Comparison of ENCODE assay signal across 20 mouse cellular contexts in the genomic region with DNA sequence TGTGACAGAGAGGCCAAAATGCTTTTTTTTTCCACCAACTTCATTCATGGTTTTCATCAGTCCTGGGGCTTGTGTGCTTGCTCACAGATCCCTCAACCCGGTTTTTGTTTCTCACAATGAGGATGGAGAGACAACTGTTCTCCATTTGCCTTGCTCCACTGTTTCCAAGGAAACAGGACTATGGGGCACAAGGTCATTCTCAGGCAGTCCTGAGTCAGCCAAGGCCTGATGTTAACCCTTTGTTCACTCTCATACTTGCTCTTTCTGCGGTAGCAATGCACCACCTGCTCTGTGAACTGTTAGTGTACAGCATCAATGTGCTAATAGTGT.
A peak's percentile ranks its signal among the peaks of the same experiment; 100 is the strongest.
DNase-seq lines count a peak whose midpoint lies in the region; ATAC-seq lines count a peak whose summit lies in the region.
"Had no signal": no experiment of that assay in that cellular context is flagged by ENCODE, and none has a peak within 500 bp of the region (broad histone marks: within the 10 kb centered on the region; RNA-seq: fewer than 3 reads in every experiment).

No protein-coding gene starts in this region.

- no peak for ATAC-seq in forebrain, embryonic 16.5 days
- no peak for ATAC-seq in midbrain, embryonic 14.5 days (ENCODE audit: low FRiP score, low TSS enrichment)
- ATAC-seq in embryonic facial prominence, embryonic 11.5 days (replicated peaks; ENCODE audit: insufficient number of reproducible peaks, low FRiP score, low TSS enrichment, low read depth): peak; percentile 77; the same call in 1 of the 2 replicates
- peak; percentile 43; the same call in 1 of the 2 replicates for ATAC-seq in midbrain, embryonic 15.5 days (replicated peaks)
- ATAC-seq: intestine, embryonic 16.5 days had no signal

- no peaks in the 10 kb centered on the region for H3K36me3 ChIP-seq in forebrain, embryonic 10.5 days (replicated peaks)
- H3K36me3 ChIP-seq in forebrain, embryonic 16.5 days (ENCODE audit: control insufficient read depth, insufficient read depth): no peaks in the 10 kb centered on the region
- no peaks in the 10 kb centered on the region for H3K36me3 ChIP-seq in midbrain, embryonic 10.5 days
- no peaks in the 10 kb centered on the region for H3K36me3 ChIP-seq in midbrain, embryonic 14.5 days (ENCODE audit: control insufficient read depth, insufficient read depth, low read length)
- no peaks in the 10 kb centered on the region for H3K36me3 ChIP-seq in embryonic facial prominence, embryonic 11.5 days (replicated peaks; ENCODE audit: control insufficient read depth, insufficient read depth, low read depth, low read length)
- no peaks in the 10 kb centered on the region for H3K36me3 ChIP-seq in midbrain, embryonic 15.5 days (replicated peaks)
- H3K36me3 ChIP-seq: embryonic facial prominence, embryonic 12.5 days had no signal

- no peak overlapping the region for H3K4me2 ChIP-seq in forebrain, embryonic 16.5 days (ENCODE audit: low read length)
- no peak overlapping the region for H3K4me2 ChIP-seq in midbrain, embryonic 14.5 days (ENCODE audit: low read length)
- no peak overlapping the region for H3K4me2 ChIP-seq in embryonic facial prominence, embryonic 11.5 days (ENCODE audit: low read depth, low read length)
- H3K4me2 ChIP-seq in midbrain, embryonic 15.5 days: no peak overlapping the region
- H3K4me2 ChIP-seq: embryonic facial prominence, embryonic 12.5 days had no signal

- WGBS in forebrain, embryonic 10.5 days: 11% methylated on average over 2 of the region's 2 CpGs
- WGBS in forebrain, embryonic 16.5 days: 13% methylated on average over 2 of the region's 2 CpGs
- WGBS in midbrain, embryonic 10.5 days: 7% methylated on average over 2 of the region's 2 CpGs
- WGBS in midbrain, embryonic 14.5 days: 5% methylated on average over 2 of the region's 2 CpGs
- WGBS in embryonic facial prominence, embryonic 11.5 days: 3% methylated on average over 2 of the region's 2 CpGs
- WGBS in midbrain, embryonic 15.5 days: 6% methylated on average over 2 of the region's 2 CpGs

- peaks cover 57% of the 10 kb centered on the region for H3K4me1 ChIP-seq in forebrain, embryonic 10.5 days
- no peaks in the 10 kb centered on the region for H3K4me1 ChIP-seq in forebrain, embryonic 16.5 days (replicated peaks; ENCODE audit: control insufficient read depth, insufficient read depth, low read length)
- H3K4me1 ChIP-seq in midbrain, embryonic 10.5 days: peaks cover 70% of the 10 kb centered on the region
- no peaks in the 10 kb centered on the region for H3K4me1 ChIP-seq in midbrain, embryonic 14.5 days (ENCODE audit: control insufficient read depth, insufficient read depth, low read length)
- H3K4me1 ChIP-seq in embryonic facial prominence, embryonic 11.5 days (ENCODE audit: control insufficient read depth, insufficient read depth, low read length): no peaks in the 10 kb centered on the region; the same call in none of the 2 replicates
- H3K4me1 ChIP-seq in midbrain, embryonic 15.5 days: 0 out of 2 replicates have a peak, but pooled peaks cover 11% of the 10 kb centered on the region

- H3K27me3 ChIP-seq in forebrain, embryonic 10.5 days (ENCODE audit: poor library complexity, severe bottlenecking): no peaks in the 10 kb centered on the region
- H3K27me3 ChIP-seq in forebrain, embryonic 16.5 days (replicated peaks; ENCODE audit: control insufficient read depth, insufficient read depth, low read length): no peaks in the 10 kb centered on the region
- no peaks in the 10 kb centered on the region for H3K27me3 ChIP-seq in midbrain, embryonic 10.5 days (ENCODE audit: low read depth, poor library complexity, severe bottlenecking)
- no peaks in the 10 kb centered on the region for H3K27me3 ChIP-seq in midbrain, embryonic 14.5 days (ENCODE audit: control insufficient read depth, insufficient read depth, low read length)
- H3K27me3 ChIP-seq in embryonic facial prominence, embryonic 11.5 days (ENCODE audit: control insufficient read depth, insufficient read depth, low read length): no peaks in the 10 kb centered on the region
- H3K27me3 ChIP-seq in midbrain, embryonic 15.5 days (replicated peaks): no peaks in the 10 kb centered on the region
- H3K27me3 ChIP-seq: CH12.LX; embryonic facial prominence, embryonic 12.5 days had no signal

- peak; percentile 59 for DNase-seq in forebrain, embryonic 10.5 days (ENCODE audit: extremely low spot score, low spot score)
- peak; percentile 74 for DNase-seq in midbrain, embryonic 10.5 days (ENCODE audit: low spot score)
- no peak for DNase-seq in midbrain, embryonic 14.5 days
- DNase-seq in embryonic facial prominence, embryonic 11.5 days (ENCODE audit: low spot score): peak; percentile 75
- DNase-seq in spleen, adult 12 weeks (ENCODE audit: low spot score): no peak
- DNase-seq in kidney, adult 18-20 months: no peak
- DNase-seq: adrenal gland, postnatal 36 days; cerebellum, adult 9-11 months; gastrocnemius, postnatal 10 days; heart, postnatal 10 days; liver; lung, adult 18-20 months; lung, postnatal 36 days; right cerebral cortex, postnatal 4 days had no signal

- H3K4me3 ChIP-seq in forebrain, embryonic 10.5 days: peak overlapping the region; percentile 14; the same call in 1 of the 2 replicates
- H3K4me3 ChIP-seq in forebrain, embryonic 16.5 days (replicated peaks; ENCODE audit: low read length): no peak overlapping the region
- peak overlapping the region; percentile 26 for H3K4me3 ChIP-seq in midbrain, embryonic 10.5 days
- H3K4me3 ChIP-seq in midbrain, embryonic 14.5 days (replicated peaks; ENCODE audit: low read depth, low read length): no peak overlapping the region
- no peak overlapping the region for H3K4me3 ChIP-seq in embryonic facial prominence, embryonic 11.5 days (ENCODE audit: low read depth, low read length)
- H3K4me3 ChIP-seq in midbrain, embryonic 15.5 days: no peak overlapping the region
- H3K4me3 ChIP-seq: embryonic facial prominence, embryonic 12.5 days had no signal

- no peaks in the 10 kb centered on the region for H3K9me3 ChIP-seq in forebrain, embryonic 10.5 days
- H3K9me3 ChIP-seq in forebrain, embryonic 16.5 days (ENCODE audit: control insufficient read depth, low read length): no peaks in the 10 kb centered on the region
- no peaks in the 10 kb centered on the region for H3K9me3 ChIP-seq in midbrain, embryonic 10.5 days (replicated peaks)
- no peaks in the 10 kb centered on the region for H3K9me3 ChIP-seq in midbrain, embryonic 14.5 days (ENCODE audit: control insufficient read depth, low read length)
- H3K9me3 ChIP-seq in embryonic facial prominence, embryonic 11.5 days (replicated peaks; ENCODE audit: control insufficient read depth, low read length): no peaks in the 10 kb centered on the region
- no peaks in the 10 kb centered on the region for H3K9me3 ChIP-seq in midbrain, embryonic 15.5 days
- H3K9me3 ChIP-seq: embryonic facial prominence, embryonic 12.5 days had no signal

- H3K9ac ChIP-seq in forebrain, embryonic 16.5 days (replicated peaks; ENCODE audit: low read depth, low read length): no peak overlapping the region
- no peak overlapping the region for H3K9ac ChIP-seq in midbrain, embryonic 14.5 days (replicated peaks; ENCODE audit: low read length)
- H3K9ac ChIP-seq in embryonic facial prominence, embryonic 11.5 days (replicated peaks; ENCODE audit: low read length): no peak overlapping the region
- H3K9ac ChIP-seq in midbrain, embryonic 15.5 days: no peak overlapping the region
- H3K9ac ChIP-seq: embryonic facial prominence, embryonic 12.5 days had no signal

- H3K27ac ChIP-seq in forebrain, embryonic 10.5 days: peak overlapping the region; percentile 86
- H3K27ac ChIP-seq in forebrain, embryonic 16.5 days (ENCODE audit: low read length): no peak overlapping the region
- H3K27ac ChIP-seq in midbrain, embryonic 10.5 days (replicated peaks): peak overlapping the region; percentile 86
- H3K27ac ChIP-seq in midbrain, embryonic 14.5 days (replicated peaks; ENCODE audit: low read depth, low read length): no peak overlapping the region
- peak overlapping the region; percentile 14; the same call in 1 of the 2 replicates for H3K27ac ChIP-seq in embryonic facial prominence, embryonic 11.5 days (replicated peaks; ENCODE audit: low read depth, low read length)
- H3K27ac ChIP-seq in midbrain, embryonic 15.5 days: no peak overlapping the region
- H3K27ac ChIP-seq: embryonic facial prominence, embryonic 12.5 days; kidney, postnatal 0 days had no signal

Comparison
In these comparisons a context has a peak if more than half of its experiments do, and no peak if none do; other contexts are left out.
1. DNase-seq: peak in forebrain, embryonic 10.5 days (single experiment), midbrain, embryonic 10.5 days (single experiment) and embryonic facial prominence, embryonic 11.5 days (single experiment); none in midbrain, embryonic 14.5 days (single experiment), spleen, adult 12 weeks (single experiment) and kidney, adult 18-20 months (single experiment).
2. H3K27ac ChIP-seq: peak in forebrain, embryonic 10.5 days (single experiment), midbrain, embryonic 10.5 days (single experiment) and embryonic facial prominence, embryonic 11.5 days (single experiment); none in forebrain, embryonic 16.5 days (single experiment), midbrain, embryonic 14.5 days (single experiment) and midbrain, embryonic 15.5 days (single experiment).
3. H3K4me3 ChIP-seq: peak in forebrain, embryonic 10.5 days (single experiment) and midbrain, embryonic 10.5 days (single experiment); none in forebrain, embryonic 16.5 days (single experiment), midbrain, embryonic 14.5 days (single experiment), embryonic facial prominence, embryonic 11.5 days (single experiment) and midbrain, embryonic 15.5 days (single experiment).
4. ATAC-seq: peak in embryonic facial prominence, embryonic 11.5 days (single experiment) and midbrain, embryonic 15.5 days (single experiment); none in forebrain, embryonic 16.5 days (single experiment) and midbrain, embryonic 14.5 days (single experiment).